Mouse (Mus musculus) MEL (cell line): ENCODE results near the gene Mpc1. TPM values are rescaled to one million over a fixed set of nuclear protein-coding genes. Genes with fewer than 3 reads are reported as not detected.

Source experiments
- DNase-seq: peaks from one replicate; pipeline ENCODE4 v3.0.0; 2011; ENCODE audit warnings: low read depth, low spot score
- H3K27ac ChIP-seq: 2 replicates; pipeline ENCODE4 v1.5.1; 2012; ENCODE audit warnings: low read depth, mild to moderate bottlenecking, control low read depth, low read length, moderate library complexity; ENCODE audit not compliant: control insufficient read depth
- H3K27me3 ChIP-seq, 2 experiments: fragments of 150-350 bp in 1 of 2; sonication (generic) in 1 of 2; 2 replicates each; pipeline ENCODE4 v1.6.1; 2012; ENCODE audit warnings: low read length in 2 of 2, mild to moderate bottlenecking in 2 of 2, improper control_type of control experiment in 1 of 2, moderate library complexity in 1 of 2; ENCODE audit not compliant: insufficient read depth in 2 of 2, control insufficient read depth in 1 of 2
- H3K36me3 ChIP-seq, 2 experiments: 2 replicates each; pipeline ENCODE4 v1.6.1; 2012 to 2014; ENCODE audit warnings: low read length in 2 of 2, improper control_type of control experiment in 1 of 2, inconsistent platforms in 1 of 2, mild to moderate bottlenecking in 1 of 2; ENCODE audit not compliant: insufficient read depth in 2 of 2, control insufficient read depth in 1 of 2
- H3K4me1 ChIP-seq, 2 experiments: fragments of 150-350 bp in 1 of 2; sonication (generic) in 1 of 2; 2 replicates each; pipeline ENCODE4 v1.6.1; 2012; ENCODE audit warnings: low read length in 2 of 2, improper control_type of control experiment in 1 of 2, mild to moderate bottlenecking in 1 of 2; ENCODE audit not compliant: insufficient read depth in 2 of 2, control insufficient read depth in 1 of 2
- H3K4me3 ChIP-seq, 2 experiments: fragments of 150-350 bp in 1 of 2; sonication (generic) in 1 of 2; 2 replicates each; pipeline ENCODE4 v1.5.1; 2012; ENCODE audit warnings: low read depth in 2 of 2, low read length in 2 of 2, mild to moderate bottlenecking in 2 of 2, moderate library complexity in 2 of 2, control low read depth in 1 of 2, improper control_type of control experiment in 1 of 2; ENCODE audit not compliant: control insufficient read depth in 1 of 2, insufficient read depth in 1 of 2
- H3K79me2 ChIP-seq: 2 replicates; pipeline ENCODE4 v1.6.1; 2012; ENCODE audit warnings: mild to moderate bottlenecking, low read length, moderate library complexity; ENCODE audit not compliant: control insufficient read depth, poor library complexity, insufficient read depth
- H3K9ac ChIP-seq: 2 replicates; pipeline ENCODE4 v1.6.1; 2012; ENCODE audit warnings: low read depth, mild to moderate bottlenecking, control low read depth, low read length, moderate library complexity; ENCODE audit not compliant: control insufficient read depth, poor library complexity, severe bottlenecking
- H3K9me3 ChIP-seq: fragments of 150-350 bp; sonication (generic); replicated peaks from 2 replicates; pipeline ENCODE4 v1.6.1; 2012; ENCODE audit warnings: mild to moderate bottlenecking, low read length, improper control_type of control experiment, moderate library complexity; ENCODE audit not compliant: insufficient read depth
- CHD1 ChIP-seq: IDR thresholded peaks from 2 replicates; pipeline ENCODE4 v1.6.1; 2012; ENCODE audit warnings: low read depth, mild to moderate bottlenecking, inconsistent platforms, low read length, improper control_type of control experiment
- E2F4 ChIP-seq: IDR thresholded peaks from 2 replicates; pipeline ENCODE4 v1.6.1; 2011; ENCODE audit warnings: low read depth, low read length, improper control_type of control experiment, borderline replicate concordance
- EP300 ChIP-seq, 2 experiments: IDR thresholded peaks; 2 replicates each; pipeline ENCODE4 v1.6.1; 2011; ENCODE audit warnings: improper control_type of control experiment in 2 of 2, low read length in 2 of 2, low read depth in 1 of 2, mild to moderate bottlenecking in 1 of 2
- GABPA ChIP-seq: IDR thresholded peaks from 2 replicates; pipeline ENCODE4 v1.6.1; 2012; ENCODE audit warnings: low read depth, mild to moderate bottlenecking, inconsistent platforms, low read length, improper control_type of control experiment, moderate library complexity
- GATA1 ChIP-seq: IDR thresholded peaks from 2 replicates; pipeline ENCODE4 v1.6.1; 2011; ENCODE audit warnings: low read depth, low read length, improper control_type of control experiment
- HCFC1 ChIP-seq: IDR thresholded peaks from 2 replicates; pipeline ENCODE4 v1.6.1; 2012; ENCODE audit warnings: low read depth, mild to moderate bottlenecking, inconsistent platforms, low read length, improper control_type of control experiment, moderate library complexity
- JUND ChIP-seq: IDR thresholded peaks from 2 replicates; pipeline ENCODE4 v1.6.1; 2011; ENCODE audit warnings: low read depth, mild to moderate bottlenecking, improper control_type of control experiment, low read length
- NELFE ChIP-seq: IDR thresholded peaks from 2 replicates; pipeline ENCODE4 v1.6.1; 2011; ENCODE audit warnings: low read depth, low read length, improper control_type of control experiment
- NRF1 ChIP-seq: IDR thresholded peaks from 2 replicates; pipeline ENCODE4 v1.6.1; 2014; ENCODE audit warnings: low read depth, mild to moderate bottlenecking, inconsistent platforms, low read length, improper control_type of control experiment, moderate library complexity; ENCODE audit not compliant: poor library complexity, insufficient read depth, severe bottlenecking
- POLR2AphosphoS2 ChIP-seq: IDR thresholded peaks from 2 replicates; pipeline ENCODE4 v1.6.1; 2011; ENCODE audit warnings: low read length, improper control_type of control experiment
- POLR2AphosphoS5 ChIP-seq: IDR thresholded peaks from 2 replicates; pipeline ENCODE4 v1.6.1; 2012; ENCODE audit warnings: low read depth, borderline replicate concordance, mild to moderate bottlenecking, inconsistent platforms, low read length, moderate library complexity, mixed read lengths
- RCOR1 ChIP-seq: IDR thresholded peaks from 2 replicates; pipeline ENCODE4 v1.6.1; 2012; ENCODE audit warnings: low read depth, mild to moderate bottlenecking, inconsistent platforms, low read length, improper control_type of control experiment
- TBP ChIP-seq: IDR thresholded peaks from 2 replicates; pipeline ENCODE4 v1.8.0; 2011; ENCODE audit warnings: low read depth, low read length, improper control_type of control experiment
- USF2 ChIP-seq, 2 experiments: IDR thresholded peaks; 2 replicates each; pipeline ENCODE4 v1.6.1; 2011 to 2012; ENCODE audit warnings: improper control_type of control experiment in 2 of 2, low read length in 2 of 2, borderline replicate concordance in 1 of 2, inconsistent platforms in 1 of 2, low read depth in 1 of 2, mild to moderate bottlenecking in 1 of 2; ENCODE audit not compliant: insufficient read depth in 1 of 2
- polyA plus RNA-seq, 2 experiments: library from polyadenylated mRNA; stranded (reverse) in 1 of 2; unstranded in 1 of 2; fragments of >175 nt in 1 of 2; fragments of >200 nt in 1 of 2; gene quantifications; 2 replicates each; pipeline versions ENCODE4 v1.2.1 to v1.2.4; 2012; ENCODE audit warnings: low replicate concordance in 2 of 2, low read depth in 1 of 2; ENCODE audit not compliant: insufficient read length in 2 of 2, insufficient read depth in 1 of 2, missing spikeins in 1 of 2
- total RNA-seq: library from RNA; depleted of rRNA; stranded (reverse); fragments of 300-350 nt; gene quantifications from 2 replicates; pipeline ENCODE4 v1.2.3, GENCODE M21; 2012

Gene Mpc1
- total and polyA plus RNA-seq, 3 experiments, result 56.2 to 89.6 TPM; not detected in 1

DNA sequence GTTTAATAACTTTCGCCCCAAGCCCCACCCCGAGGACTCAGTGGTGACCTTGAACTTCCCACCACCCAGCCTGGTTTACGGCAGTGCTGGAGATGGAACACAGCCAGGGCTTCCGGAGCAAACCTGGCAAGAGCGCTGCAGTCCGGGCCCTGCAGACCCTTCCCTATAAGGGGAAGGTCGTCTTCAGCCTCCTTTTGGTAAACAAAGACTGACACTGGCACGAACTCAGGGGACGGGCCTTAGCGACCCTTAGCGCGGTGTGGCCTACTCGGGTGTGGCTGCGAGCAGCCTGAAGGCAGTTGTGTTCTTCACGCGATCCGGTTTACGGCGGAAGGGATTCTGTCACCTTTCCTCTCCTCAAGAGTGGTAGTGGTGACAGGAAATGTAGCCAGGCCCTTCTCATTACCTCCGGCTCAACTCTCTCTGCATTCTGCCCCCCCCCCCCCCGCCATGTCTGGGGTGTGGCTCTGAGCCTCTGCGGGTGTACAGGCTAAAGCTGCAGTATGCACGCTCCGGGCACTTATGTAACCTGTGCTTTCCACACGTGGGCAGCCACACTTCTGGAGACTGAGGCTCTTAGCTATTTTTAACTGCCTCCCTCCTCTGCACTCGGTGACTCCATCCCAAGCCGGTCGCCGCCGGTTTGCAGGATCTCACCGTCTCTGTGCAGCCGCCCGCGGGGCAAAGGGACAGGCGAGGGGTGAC, at the start of gene Mpc1 (continued):
- no peak; the same call in 1 of the 2 replicates for TF ChIP-seq NELFE
- TF ChIP-seq POLR2AphosphoS5, result no peak
- no peak for TF ChIP-seq RCOR1
- TF ChIP-seq JUND, result no peak

DNA sequence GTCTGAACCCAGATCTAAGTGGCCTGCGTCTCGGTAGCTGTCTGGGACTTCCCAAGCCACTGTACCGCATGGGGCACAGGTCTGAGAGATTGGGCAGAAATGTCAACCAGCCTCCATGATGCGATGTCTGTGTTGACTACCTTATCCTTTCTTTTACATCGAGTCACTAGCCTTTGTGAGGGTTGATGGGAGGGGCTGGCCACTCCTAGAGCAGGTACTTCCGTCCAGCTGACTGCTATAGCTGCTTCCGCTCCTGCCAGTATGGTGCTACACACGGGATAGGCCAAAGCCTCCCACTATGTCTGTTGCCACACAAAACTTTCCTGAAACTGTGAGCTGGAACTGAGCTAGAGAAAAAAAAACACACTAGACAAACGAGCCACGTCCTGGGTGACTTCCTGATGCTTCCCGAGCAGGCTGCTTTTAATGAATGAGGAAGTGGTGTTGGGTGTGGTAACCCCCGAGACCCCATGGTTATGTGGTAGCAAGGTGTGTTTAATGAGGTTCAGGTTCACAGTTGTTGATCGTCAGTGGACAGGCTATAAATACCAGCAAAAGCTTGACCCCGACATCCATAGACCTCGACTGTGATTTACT, 49.0 kb upstream of the Mpc1 start:
- Histone ChIP-seq H3K27ac (no peak overlapping the region), H3K79me2 (no peaks in the 10 kb centered on the region), H3K27me3 (peaks cover 9 to 16% of the 10 kb centered on the region in 2 experiments), H3K4me1 (peaks cover 0 to 4% of the 10 kb centered on the region in 2 experiments; a peak in 2 of 4 replicates), H3K9me3 (no peaks in the 10 kb centered on the region), H3K4me3 (no peak overlapping the region), H3K36me3 (no peaks in the 10 kb centered on the region; a peak in 1 of 4 replicates), H3K9ac (no peak overlapping the region)
- no peak for DNase-seq
- no peak for TF ChIP-seq TBP
- no peak for TF ChIP-seq USF2 (IDR thresholded peaks at IDR 0.05; ENCODE audit: borderline replicate concordance in 1 of 2, insufficient read depth in 1 of 2, low read depth in 1 of 2, low read length in 2 of 2)
- no peak for TF ChIP-seq POLR2AphosphoS2
- TF ChIP-seq POLR2AphosphoS5, result no peak

DNA sequence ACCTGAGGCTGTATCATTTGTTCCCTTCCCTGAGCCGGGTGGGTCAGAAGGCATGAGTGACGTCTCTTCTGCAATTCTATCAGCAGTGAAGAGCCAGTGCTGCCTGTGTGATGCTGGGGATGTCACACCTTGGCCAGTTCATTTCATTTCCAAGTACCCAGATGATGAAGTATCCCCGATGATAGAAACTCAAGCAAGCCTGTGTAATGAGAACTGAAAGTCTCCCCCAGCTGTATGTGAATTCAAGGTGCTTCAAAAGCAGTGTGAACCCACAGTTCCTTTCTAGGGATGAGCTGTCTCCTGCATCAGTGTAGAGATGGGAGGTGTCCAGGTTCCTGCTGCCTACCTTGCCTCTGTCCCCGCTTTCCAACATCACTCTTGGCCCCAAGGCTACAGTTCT, 48.2 kb upstream of the Mpc1 start:
- Histone ChIP-seq H3K4me1 (peaks cover 0 to 4% of the 10 kb centered on the region in 2 experiments; a peak in 2 of 4 replicates), H3K9me3 (no peaks in the 10 kb centered on the region), H3K36me3 (no peaks in the 10 kb centered on the region; a peak in 1 of 4 replicates), H3K4me3 (no peak overlapping the region), H3K79me2 (no peaks in the 10 kb centered on the region), H3K9ac (no peak overlapping the region), H3K27me3 (peaks cover 9 to 17% of the 10 kb centered on the region in 2 experiments), H3K27ac (no peak overlapping the region)
- TF ChIP-seq E2F4 (no peak), HCFC1 (no peak)
- no peak for DNase-seq

DNA sequence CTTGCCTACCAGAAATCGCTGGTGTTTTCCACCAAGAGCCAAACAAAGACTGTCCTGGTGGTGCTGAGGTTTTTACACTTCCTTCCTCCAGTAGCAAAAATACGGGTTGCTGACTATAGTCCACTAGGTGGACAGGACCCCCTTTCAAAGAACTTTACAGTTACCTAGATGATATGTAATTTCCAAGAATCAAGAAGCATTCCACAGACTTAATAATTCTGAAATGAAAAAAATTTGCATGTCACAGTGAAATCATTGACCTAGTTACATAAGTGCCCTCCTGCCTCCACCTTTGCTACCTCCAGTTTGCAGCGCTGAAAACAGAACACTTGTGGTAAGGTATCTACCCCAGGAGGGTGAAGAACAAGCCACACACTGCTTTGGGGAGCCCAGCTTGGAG, 47.0 kb upstream of the Mpc1 start, which contains the start of gene Ccr6:
TSS of gene Ccr6 (plus strand) at position 301 of the 400 bp plus-strand sequence.
- Histone ChIP-seq H3K27ac (no peak within 1 kb of the TSS), H3K4me1 (peaks cover 0 to 6% of the 10 kb centered on the region in 2 experiments; a peak in 2 of 4 replicates)
- DNase-seq, result no peak

More for the DNA sequence above, 47.0 kb upstream of the Mpc1 start, which contains the start of gene Ccr6:
- peaks cover 7 to 14% of the 10 kb centered on the region in 2 experiments for H3K27me3 ChIP-seq
- no peaks in the 10 kb centered on the region for H3K9me3 ChIP-seq
- H3K4me3 ChIP-seq, result no peak within 1 kb of the TSS
- no peak within 1 kb of the TSS for H3K9ac ChIP-seq
- H3K36me3 ChIP-seq, result no peaks in the 10 kb centered on the region; a peak in 1 of 4 replicates
- TF ChIP-seq CHD1 (no peak), GATA1 (no peak), GABPA (no peak), EP300 (IDR thresholded peaks at IDR 0.05; ENCODE audit: low read depth in 1 of 2, low read length in 2 of 2) (no peak), E2F4 (no peak), NRF1 (no peak)
- TF ChIP-seq, all 39 proteins: peak for 0
- H3K79me2 ChIP-seq, result no peaks in the 10 kb centered on the region
